Mouse (Mus musculus): ENCODE results near the gene Fsd1. TPM values are rescaled to one million over a fixed set of nuclear protein-coding genes. Genes with fewer than 3 reads are reported as not detected.

The Fsd1 gene
- polyA plus RNA-seq, 1 experiment from 2014 or later, result 9.7 TPM

DNA sequence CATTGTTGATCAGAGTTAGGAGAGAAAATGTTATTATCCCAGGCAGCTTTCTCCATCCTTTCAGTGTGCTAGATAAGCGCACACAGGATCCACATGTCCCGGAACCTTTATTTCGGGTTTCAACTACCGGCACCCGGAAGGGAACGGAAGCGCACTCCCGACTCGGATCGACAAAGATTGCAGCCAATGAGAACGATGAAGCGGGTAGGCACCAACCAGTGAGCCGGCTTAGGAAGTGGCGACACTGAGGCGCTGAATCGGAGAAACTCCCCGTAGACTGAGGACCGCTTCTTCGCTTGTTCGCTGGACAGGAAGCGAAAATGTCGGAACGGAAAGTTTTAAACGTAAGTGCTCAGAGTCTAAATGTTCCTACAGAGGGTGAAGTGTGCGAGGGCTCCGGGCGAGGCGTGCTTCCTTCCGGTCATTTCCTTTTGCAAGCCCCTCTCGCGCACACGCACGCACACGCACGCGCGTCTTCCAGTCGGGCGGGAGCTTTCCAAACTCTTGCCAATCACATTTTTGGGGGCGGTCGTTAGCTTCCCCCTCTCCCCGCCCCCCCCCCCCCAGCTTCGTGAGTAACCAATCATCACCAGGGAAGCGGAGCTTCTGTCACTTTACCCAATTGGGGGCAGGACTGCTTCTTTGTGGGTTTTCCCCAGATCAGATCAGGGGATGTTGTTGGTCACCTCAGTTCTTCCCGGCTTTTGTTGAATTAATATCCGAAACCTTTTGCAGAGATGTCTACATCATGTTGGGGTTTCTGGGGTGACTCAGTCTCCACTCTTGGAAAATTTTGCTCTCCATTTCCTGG is 27.2 kb upstream of the Fsd1 start, which contains the start of gene Yju2:
TSS of gene Yju2 (plus strand) at position 182 of the 811 bp plus-strand sequence.
- Histone ChIP-seq H3K9ac (ENCODE audit: low read depth, low read length) (peak within 1 kb of the TSS; percentile 75), H3K27me3 (replicated peaks; ENCODE audit: control insufficient read depth, insufficient read depth, low read length) (peaks cover 3% of the 10 kb centered on the region; the same call in 1 of the 2 replicates), H3K36me3 (ENCODE audit: control insufficient read depth, insufficient read depth, low read length) (peaks cover 5% of the 10 kb centered on the region; the same call in 1 of the 2 replicates), H3K9me3 (ENCODE audit: control insufficient read depth, low read length) (no peaks in the 10 kb centered on the region), H3K4me2 (ENCODE audit: low read depth, low read length) (peak within 1 kb of the TSS; percentile 73), H3K27ac (ENCODE audit: low read length) (peak within 1 kb of the TSS; percentile 98), H3K4me1 (ENCODE audit: control insufficient read depth, insufficient read depth, low read length) (peaks cover 31% of the 10 kb centered on the region), H3K4me3 (ENCODE audit: low read length) (peak within 1 kb of the TSS; percentile 68)
- peak; percentile 93 for ATAC-seq
- WGBS, result under 1% methylated on average over 45 of the region's 46 CpGs

DNA sequence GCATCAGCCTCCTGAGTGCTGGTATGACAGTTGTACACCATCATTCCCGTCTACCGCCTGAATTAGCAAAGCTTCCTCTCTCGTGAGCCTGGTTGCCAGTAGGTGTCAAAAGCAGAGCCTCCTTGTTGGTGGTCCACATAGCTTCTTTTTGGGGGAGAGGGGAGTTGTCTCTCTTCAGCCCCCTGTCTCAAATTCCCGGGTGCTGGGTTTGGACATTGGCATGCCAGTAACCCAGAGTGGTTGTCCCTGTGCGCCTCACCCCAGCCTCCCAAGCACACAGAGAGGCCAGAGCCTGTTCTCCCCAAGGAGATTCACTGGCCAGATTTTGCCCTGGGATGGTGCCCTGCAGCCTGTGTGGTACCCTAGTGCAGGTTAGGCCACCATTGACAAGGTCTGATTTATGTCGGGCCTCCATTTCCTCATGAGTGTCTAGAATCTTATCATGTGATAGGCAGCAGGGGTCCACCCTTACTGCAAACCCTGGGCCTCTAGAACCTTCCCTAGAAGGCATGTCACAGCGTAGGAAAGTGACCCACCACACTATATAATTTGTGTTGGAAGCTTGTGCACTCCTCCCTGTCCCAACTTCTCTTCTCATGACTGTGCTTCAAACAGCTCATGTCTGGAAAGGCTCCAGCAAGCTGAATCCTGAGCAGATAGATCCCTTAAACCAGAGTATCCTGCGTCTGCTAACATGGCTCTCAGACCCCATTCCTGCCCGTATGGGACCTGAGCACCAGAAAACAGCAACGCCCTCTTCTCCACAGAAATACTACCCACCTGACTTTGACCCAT is 26.2 kb upstream of the Fsd1 start:
- Histone ChIP-seq H3K36me3 (ENCODE audit: control insufficient read depth, insufficient read depth, low read length) (peaks cover 9% of the 10 kb centered on the region), H3K9me3 (ENCODE audit: control insufficient read depth, low read length) (no peaks in the 10 kb centered on the region), H3K4me1 (ENCODE audit: control insufficient read depth, insufficient read depth, low read length) (peaks cover 31% of the 10 kb centered on the region), H3K27ac (ENCODE audit: low read length) (no peak overlapping the region; the same call in 1 of the 2 replicates), H3K4me2 (ENCODE audit: low read depth, low read length) (peak overlapping the region; percentile 73), H3K9ac (ENCODE audit: low read depth, low read length) (peak overlapping the region; percentile 75), H3K4me3 (ENCODE audit: low read length) (peak overlapping the region; percentile 68), H3K27me3 (replicated peaks; ENCODE audit: control insufficient read depth, insufficient read depth, low read length) (peaks cover under 1% of the 10 kb centered on the region; the same call in 1 of the 2 replicates)
- WGBS, result 74% methylated on average over 10 of the region's 10 CpGs
- ATAC-seq, result no peak

DNA sequence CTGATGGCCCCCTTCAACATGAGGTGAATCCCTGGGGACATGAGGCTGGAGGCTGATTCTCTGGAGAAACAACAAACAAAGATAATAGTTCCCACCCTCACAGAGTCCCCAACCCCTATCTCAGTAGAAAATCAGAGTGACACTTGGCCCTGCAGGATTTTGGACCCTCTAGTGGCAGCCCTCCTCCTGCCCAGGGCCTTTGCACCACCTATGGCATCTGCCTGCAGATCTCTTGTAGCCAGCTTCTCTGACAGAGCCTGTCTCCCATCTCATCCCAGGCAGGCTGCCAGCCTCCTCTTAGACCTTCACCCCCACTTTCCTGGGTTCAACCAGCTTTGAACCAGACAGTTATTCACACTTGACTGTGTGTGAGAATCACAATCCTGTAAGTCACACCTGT is 25.5 kb upstream of the Fsd1 start:
- Histone ChIP-seq H3K9me3 (ENCODE audit: control insufficient read depth, low read length) (no peaks in the 10 kb centered on the region), H3K36me3 (ENCODE audit: control insufficient read depth, insufficient read depth, low read length) (peaks cover 9% of the 10 kb centered on the region), H3K27me3 (replicated peaks; ENCODE audit: control insufficient read depth, insufficient read depth, low read length) (no peaks in the 10 kb centered on the region), H3K4me3 (ENCODE audit: low read length) (no peak overlapping the region), H3K27ac (ENCODE audit: low read length) (no peak overlapping the region), H3K9ac (ENCODE audit: low read depth, low read length) (no peak overlapping the region), H3K4me2 (ENCODE audit: low read depth, low read length) (no peak overlapping the region), H3K4me1 (ENCODE audit: control insufficient read depth, insufficient read depth, low read length) (peaks cover 31% of the 10 kb centered on the region)
- no peak for ATAC-seq

DNA sequence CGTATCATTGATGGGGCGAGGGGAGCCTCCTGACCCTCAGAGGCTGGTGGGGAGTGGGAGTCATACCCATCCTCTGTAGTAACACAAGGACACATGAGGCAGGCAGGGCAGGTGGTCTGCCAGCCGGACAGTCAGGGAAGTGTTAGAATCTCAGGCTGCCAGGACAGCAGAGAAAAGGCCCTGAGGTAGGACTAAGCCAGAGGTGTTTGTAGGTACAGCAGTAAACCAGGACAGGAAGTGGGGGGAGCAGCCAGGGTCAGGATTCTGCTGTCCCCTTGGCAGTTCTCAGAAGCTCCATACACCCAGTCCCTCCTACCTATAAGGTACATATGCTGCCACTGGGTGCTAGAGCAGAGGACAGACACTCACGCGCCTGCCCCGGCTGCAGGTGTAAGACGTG is 24.7 kb upstream of the Fsd1 start:
- Histone ChIP-seq H3K27ac (ENCODE audit: low read length) (no peak overlapping the region), H3K4me1 (ENCODE audit: control insufficient read depth, insufficient read depth, low read length) (peaks cover 24% of the 10 kb centered on the region), H3K27me3 (replicated peaks; ENCODE audit: control insufficient read depth, insufficient read depth, low read length) (no peaks in the 10 kb centered on the region), H3K9me3 (ENCODE audit: control insufficient read depth, low read length) (no peaks in the 10 kb centered on the region), H3K9ac (ENCODE audit: low read depth, low read length) (no peak overlapping the region), H3K4me2 (ENCODE audit: low read depth, low read length) (no peak overlapping the region), H3K4me3 (ENCODE audit: low read length) (no peak overlapping the region), H3K36me3 (ENCODE audit: control insufficient read depth, insufficient read depth, low read length) (peaks cover 9% of the 10 kb centered on the region)
- 94% methylated on average over 7 of the region's 7 CpGs for WGBS
- no peak for ATAC-seq

DNA sequence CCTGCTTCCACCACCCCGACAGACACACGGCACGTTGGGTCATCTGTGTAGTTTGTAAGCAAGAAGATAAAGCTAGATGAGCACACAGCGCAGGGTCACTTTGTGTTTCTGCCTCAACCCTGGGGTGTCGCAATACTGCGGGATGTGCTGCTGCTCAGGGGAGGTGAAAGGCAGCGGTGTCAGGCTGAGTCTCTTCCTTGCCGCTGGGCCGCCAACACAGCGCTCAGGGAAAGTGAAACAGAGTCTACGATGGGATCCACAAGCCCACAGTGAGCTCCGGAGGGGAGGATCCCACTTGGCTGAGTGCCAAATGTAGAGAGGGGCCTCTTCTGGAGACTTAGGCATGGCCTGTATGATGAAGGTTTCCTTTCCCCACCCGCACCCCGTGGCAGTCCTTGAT is 23.1 kb upstream of the Fsd1 start:
- no peak overlapping the region for H3K4me3 ChIP-seq (ENCODE audit: low read length)
- no peak for ATAC-seq
- no peaks in the 10 kb centered on the region for H3K27me3 ChIP-seq (replicated peaks; ENCODE audit: control insufficient read depth, insufficient read depth, low read length)
- WGBS, result 60% methylated on average over 14 of the region's 14 CpGs
- no peak overlapping the region for H3K9ac ChIP-seq (ENCODE audit: low read depth, low read length)
- H3K9me3 ChIP-seq (ENCODE audit: control insufficient read depth, low read length), result no peaks in the 10 kb centered on the region
- peaks cover 10% of the 10 kb centered on the region for H3K36me3 ChIP-seq (ENCODE audit: control insufficient read depth, insufficient read depth, low read length)
- no peak overlapping the region for H3K4me2 ChIP-seq (ENCODE audit: low read depth, low read length)
- peaks cover 17% of the 10 kb centered on the region; the same call in 1 of the 2 replicates for H3K4me1 ChIP-seq (ENCODE audit: control insufficient read depth, insufficient read depth, low read length)
- H3K27ac ChIP-seq (ENCODE audit: low read length), result no peak overlapping the region

DNA sequence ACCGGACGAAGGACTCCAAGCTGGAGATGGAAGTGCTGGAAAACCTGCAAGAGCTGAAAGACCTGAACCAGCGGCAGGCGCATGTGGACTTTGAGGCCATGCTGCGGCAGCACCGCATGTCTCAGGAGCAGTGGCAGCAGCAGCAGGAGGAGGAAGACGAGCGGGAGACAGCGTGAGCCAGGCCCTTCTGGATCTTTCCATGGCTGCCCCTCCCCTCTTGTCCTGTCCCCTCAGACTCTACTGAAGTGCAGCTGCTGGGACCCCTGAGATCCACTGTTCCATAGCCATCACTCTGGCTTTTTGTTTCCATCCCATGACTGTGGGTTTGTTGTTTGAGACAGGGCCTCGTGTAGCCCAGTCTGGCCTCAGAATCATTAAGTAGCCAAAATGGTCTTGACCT is 21.8 kb upstream of the Fsd1 start:
- WGBS, result 92% methylated on average over 10 of the region's 10 CpGs
- Histone ChIP-seq H3K4me3 (ENCODE audit: low read length) (no peak overlapping the region), H3K4me1 (ENCODE audit: control insufficient read depth, insufficient read depth, low read length) (peaks cover 14% of the 10 kb centered on the region; the same call in 1 of the 2 replicates), H3K9ac (ENCODE audit: low read depth, low read length) (no peak overlapping the region), H3K27ac (ENCODE audit: low read length) (no peak overlapping the region), H3K4me2 (ENCODE audit: low read depth, low read length) (no peak overlapping the region), H3K9me3 (ENCODE audit: control insufficient read depth, low read length) (no peaks in the 10 kb centered on the region), H3K36me3 (ENCODE audit: control insufficient read depth, insufficient read depth, low read length) (peaks cover 10% of the 10 kb centered on the region), H3K27me3 (replicated peaks; ENCODE audit: control insufficient read depth, insufficient read depth, low read length) (no peaks in the 10 kb centered on the region)
- no peak for ATAC-seq

DNA sequence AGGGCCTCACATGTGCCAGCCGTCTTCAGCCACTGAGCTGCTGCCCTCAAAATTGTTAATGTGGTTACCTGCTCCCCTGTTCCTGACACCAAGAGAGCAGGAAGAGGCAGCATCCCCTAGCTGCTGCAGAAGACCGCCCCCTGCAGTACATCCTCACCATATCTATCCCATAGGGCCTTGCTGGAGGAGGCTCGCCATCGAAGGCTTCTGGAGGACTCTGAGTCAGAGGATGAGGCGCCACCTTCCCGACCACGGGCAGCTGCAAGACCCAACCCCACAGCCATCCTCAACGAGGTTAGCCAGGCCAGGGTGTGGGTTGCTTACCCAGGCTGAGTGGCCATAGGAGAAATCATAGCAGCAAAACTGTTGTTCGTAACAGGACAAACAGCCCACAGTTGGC is 21.3 kb upstream of the Fsd1 start:
- no peak for ATAC-seq
- H3K36me3 ChIP-seq (ENCODE audit: control insufficient read depth, insufficient read depth, low read length), result peaks cover 10% of the 10 kb centered on the region
- no peak overlapping the region for H3K4me2 ChIP-seq (ENCODE audit: low read depth, low read length)
- H3K4me1 ChIP-seq (ENCODE audit: control insufficient read depth, insufficient read depth, low read length), result peaks cover 14% of the 10 kb centered on the region; the same call in 1 of the 2 replicates
- H3K27me3 ChIP-seq (replicated peaks; ENCODE audit: control insufficient read depth, insufficient read depth, low read length), result peaks cover 3% of the 10 kb centered on the region; the same call in 1 of the 2 replicates
- no peak overlapping the region for H3K9ac ChIP-seq (ENCODE audit: low read depth, low read length)
- WGBS, result 82% methylated on average over 9 of the region's 9 CpGs
- H3K27ac ChIP-seq (ENCODE audit: low read length), result no peak overlapping the region
- H3K4me3 ChIP-seq (ENCODE audit: low read length), result no peak overlapping the region
- no peaks in the 10 kb centered on the region for H3K9me3 ChIP-seq (ENCODE audit: control insufficient read depth, low read length)

DNA sequence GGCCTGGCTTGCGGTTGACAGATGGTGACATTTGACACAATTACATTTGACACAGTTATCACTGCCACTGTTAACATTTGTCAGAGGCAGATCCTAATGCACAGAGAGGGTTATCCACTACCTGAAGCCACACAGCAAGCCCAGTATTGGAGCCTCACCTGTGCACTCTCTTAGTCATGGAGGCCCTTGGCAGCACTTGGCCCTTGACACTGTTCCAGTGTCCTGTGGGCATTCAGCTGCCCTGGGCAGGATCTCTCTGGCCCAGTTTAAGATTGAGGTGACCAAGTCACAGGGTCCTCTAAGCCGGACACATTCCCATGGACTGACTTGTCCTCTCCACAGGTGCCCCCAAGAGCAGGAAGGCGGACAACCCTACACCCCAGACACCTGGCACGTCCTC is 19.1 kb upstream of the Fsd1 start:
- H3K27me3 ChIP-seq (replicated peaks; ENCODE audit: control insufficient read depth, insufficient read depth, low read length), result peaks cover 10% of the 10 kb centered on the region
- H3K9me3 ChIP-seq (ENCODE audit: control insufficient read depth, low read length), result no peaks in the 10 kb centered on the region
- 93% methylated on average over 4 of the region's 4 CpGs for WGBS
- H3K9ac ChIP-seq (ENCODE audit: low read depth, low read length), result no peak overlapping the region
- no peak overlapping the region for H3K4me2 ChIP-seq (ENCODE audit: low read depth, low read length)
- no peak for ATAC-seq
- H3K4me3 ChIP-seq (ENCODE audit: low read length), result no peak overlapping the region
- peaks cover 25% of the 10 kb centered on the region for H3K4me1 ChIP-seq (ENCODE audit: control insufficient read depth, insufficient read depth, low read length)
- peaks cover 8% of the 10 kb centered on the region for H3K36me3 ChIP-seq (ENCODE audit: control insufficient read depth, insufficient read depth, low read length)
- no peak overlapping the region for H3K27ac ChIP-seq (ENCODE audit: low read length)

DNA sequence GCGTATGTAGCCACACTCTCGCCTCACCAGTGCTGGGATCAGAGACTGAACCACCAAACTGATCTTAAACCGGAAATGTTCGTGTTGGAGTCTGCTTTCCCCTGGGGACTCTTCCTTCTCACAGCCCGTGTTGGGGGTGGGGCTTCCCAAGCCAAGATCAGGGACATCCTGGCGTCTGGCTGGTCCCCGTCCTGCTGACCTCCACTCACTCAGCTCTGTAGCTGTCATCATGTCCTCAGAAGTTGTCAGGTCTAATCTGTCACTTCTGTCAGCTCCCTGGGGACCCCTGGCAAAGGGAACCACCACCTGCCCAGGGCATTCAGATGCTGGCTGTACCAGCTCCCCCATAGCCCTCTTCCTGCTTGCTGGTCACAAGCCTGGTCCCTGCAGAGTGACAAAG is 18.1 kb upstream of the Fsd1 start:
- Histone ChIP-seq H3K9me3 (ENCODE audit: control insufficient read depth, low read length) (no peaks in the 10 kb centered on the region), H3K36me3 (ENCODE audit: control insufficient read depth, insufficient read depth, low read length) (peaks cover 5% of the 10 kb centered on the region; the same call in 1 of the 2 replicates), H3K27me3 (replicated peaks; ENCODE audit: control insufficient read depth, insufficient read depth, low read length) (peaks cover 10% of the 10 kb centered on the region), H3K4me2 (ENCODE audit: low read depth, low read length) (no peak overlapping the region), H3K27ac (ENCODE audit: low read length) (no peak overlapping the region), H3K4me1 (ENCODE audit: control insufficient read depth, insufficient read depth, low read length) (peaks cover 20% of the 10 kb centered on the region), H3K4me3 (ENCODE audit: low read length) (no peak overlapping the region), H3K9ac (ENCODE audit: low read depth, low read length) (no peak overlapping the region)
- 55% methylated on average over 7 of the region's 7 CpGs for WGBS
- ATAC-seq, result no peak
